Mouse (Mus musculus) ZHBTc4 (cell line): ENCODE measurements at regions not wholly inside any gene's neighbourhood (a gene's known extent, or its start where the extent isn't known, plus 50 kb on each side); places are given as distances from the start of the nearest gene placed in this dataset.
A peak's percentile ranks its signal among the peaks of the same experiment; 100 is the strongest.

ENCODE experiments used
- DNase-seq: peaks from one replicate; pipeline ENCODE4 v3.0.0-alpha.2; 2011; ENCODE audit warnings: low read depth, low spot score

- peak; percentile 82 for DNase-seq
These were observed 94.4 kb upstream of the Nectin3 start for GRCm38 (mm10) chr16:46592618-46593253.

- DNase-seq = no peak
These were observed 88.7 kb upstream of the Nectin3 start for GRCm38 (mm10) chr16:46587056-46587455.

- no peak for DNase-seq
These were observed 86.2 kb upstream of the Nectin3 start for GRCm38 (mm10) chr16:46584502-46584901.

- no peak for DNase-seq
These were observed 82.8 kb upstream of the Nectin3 start for GRCm38 (mm10) chr16:46581115-46581514.

- DNase-seq = no peak
These were observed 75.9 kb upstream of the Nectin3 start for GRCm38 (mm10) chr16:46574221-46574620.

- DNase-seq = peak; percentile 44
These were observed 69.1 kb upstream of the Nectin3 start for GRCm38 (mm10) chr16:46567446-46567845.

- no peak for DNase-seq
These were observed 67.8 kb upstream of the Nectin3 start for GRCm38 (mm10) chr16:46566020-46566581.

GRCm38 (mm10) chr16:46557281-46557680 lies 59.0 kb upstream of the Nectin3 start:
- DNase-seq = no peak

- DNase-seq = peak; percentile 23
These were observed 49.9 kb upstream of the Nectin3 start for GRCm38 (mm10) chr16:46548207-46548606.
